Mouse (Mus musculus): ENCODE measurements at regions not wholly inside any gene's neighbourhood (a gene's known extent, or its start where the extent isn't known, plus 50 kb on each side); places are given as distances from the start of the nearest gene placed in this dataset.

- WGBS = 69% methylated on average over 5 of the region's 5 CpGs
Observed at GRCm38 (mm10) chr3:118361741-118362141, 200.2 kb upstream of the Dpyd start.

More at GRCm38 (mm10) chr3:118361741-118362141, 200.2 kb upstream of the Dpyd start:
- Histone ChIP-seq H3K4me1 (ENCODE audit: control insufficient read depth, insufficient read depth, low read length) (no peaks in the 10 kb centered on the region), H3K27ac (ENCODE audit: low read depth, low read length) (no peak overlapping the region), H3K9me3 (replicated peaks; ENCODE audit: control insufficient read depth, low read length) (no peaks in the 10 kb centered on the region), H3K4me3 (ENCODE audit: low read depth, low read length) (no peak overlapping the region), H3K9ac (ENCODE audit: low read length) (no peak overlapping the region), H3K36me3 (ENCODE audit: control insufficient read depth, insufficient read depth, low read length) (no peaks in the 10 kb centered on the region), H3K27me3 (replicated peaks; ENCODE audit: control insufficient read depth, insufficient read depth, low read length) (no peaks in the 10 kb centered on the region), H3K4me2 (ENCODE audit: low read length) (no peak overlapping the region)
- DNase-seq (ENCODE audit: low spot score) (peak; percentile 86), ATAC-seq (peak; percentile 48; the same call in 1 of the 2 replicates)

Data from forebrain, embryonic 14.5 days (tissue).